28 mouse cellular contexts compared by ENCODE assay signal in the genomic region with DNA sequence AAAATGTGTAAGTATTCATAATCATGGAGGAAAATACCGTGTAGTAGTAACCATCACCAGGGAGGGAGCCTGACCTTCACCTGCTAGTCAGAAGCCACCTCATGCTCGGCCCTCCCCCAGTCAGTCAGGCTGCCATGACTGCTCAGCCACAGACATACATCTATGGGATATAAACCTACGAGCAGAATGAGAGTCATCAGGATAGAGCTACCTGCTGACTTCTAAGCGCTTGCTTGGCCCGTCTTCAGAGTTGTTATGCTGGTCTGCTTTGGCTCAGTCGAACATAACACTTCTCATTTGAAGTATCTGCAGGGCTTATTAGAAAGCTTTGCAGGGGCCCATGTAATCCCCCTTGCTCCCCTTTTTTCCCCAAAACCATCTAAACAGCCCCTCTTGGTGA.
"Had no signal": no experiment of that assay in that cellular context is flagged by ENCODE, and none has a peak within 500 bp of the region (broad histone marks: within the 10 kb centered on the region; RNA-seq: fewer than 3 reads in every experiment).

No protein-coding gene starts in this region.

- H3K4me3 ChIP-seq: embryonic facial prominence, embryonic 10.5 days; embryonic facial prominence, embryonic 12.5 days; embryonic facial prominence, embryonic 13.5 days; embryonic facial prominence, embryonic 15.5 days; erythroblast, embryonic 14.5 days; forebrain, embryonic 10.5 days; forebrain, embryonic 12.5 days; forebrain, embryonic 13.5 days; forebrain, embryonic 15.5 days; gastrocnemius, adult 2 months; heart, adult 2 months had no signal

- H3K36me3 ChIP-seq: forebrain, embryonic 15.5 days had no signal

- ATAC-seq: forebrain, embryonic 13.5 days; forebrain, embryonic 14.5 days; forebrain, embryonic 15.5 days; forebrain, embryonic 16.5 days; forebrain, postnatal 0 days had no signal

- H3K27me3 ChIP-seq: embryonic facial prominence, embryonic 12.5 days; embryonic facial prominence, embryonic 13.5 days; embryonic facial prominence, embryonic 15.5 days; forebrain, embryonic 12.5 days; forebrain, embryonic 13.5 days; forebrain, embryonic 15.5 days had no signal

- H3K4me1 ChIP-seq: embryonic facial prominence, embryonic 10.5 days; embryonic facial prominence, embryonic 12.5 days; embryonic facial prominence, embryonic 13.5 days; embryonic facial prominence, embryonic 15.5 days; forebrain, embryonic 10.5 days; forebrain, embryonic 12.5 days; forebrain, embryonic 13.5 days; forebrain, embryonic 15.5 days had no signal

- H3K9ac ChIP-seq: embryonic facial prominence, embryonic 12.5 days; embryonic facial prominence, embryonic 13.5 days; embryonic facial prominence, embryonic 15.5 days; forebrain, embryonic 12.5 days; forebrain, embryonic 13.5 days; forebrain, embryonic 15.5 days; forebrain, postnatal 0 days had no signal

- H3K27ac ChIP-seq: embryonic facial prominence, embryonic 10.5 days; embryonic facial prominence, embryonic 12.5 days; embryonic facial prominence, embryonic 13.5 days; embryonic facial prominence, embryonic 15.5 days; forebrain, embryonic 10.5 days; forebrain, embryonic 12.5 days; forebrain, embryonic 13.5 days; forebrain, embryonic 15.5 days; gastrocnemius, adult 2 months; heart, adult 2 months had no signal

- H3K9me3 ChIP-seq: embryonic facial prominence, embryonic 10.5 days; embryonic facial prominence, embryonic 12.5 days; embryonic facial prominence, embryonic 13.5 days; embryonic facial prominence, embryonic 15.5 days; forebrain, embryonic 10.5 days; forebrain, embryonic 12.5 days; forebrain, embryonic 13.5 days; forebrain, embryonic 15.5 days had no signal

- H3K4me2 ChIP-seq: embryonic facial prominence, embryonic 12.5 days; embryonic facial prominence, embryonic 13.5 days; embryonic facial prominence, embryonic 15.5 days; forebrain, embryonic 12.5 days; forebrain, embryonic 13.5 days; forebrain, embryonic 15.5 days had no signal

- DNase-seq: cerebellum, adult 18-20 months; cerebellum, adult 2 months; cerebellum, adult 8-10 months; cerebellum, adult 9-10 months; cerebellum, adult 9-11 months; cerebellum, postnatal 10 days; cerebellum, postnatal 14 days; cerebellum, postnatal 25 days; cerebellum, postnatal 36 days; embryo, embryonic 11 days; forebrain, postnatal 0 days; gastrocnemius, adult 2 months; gastrocnemius, postnatal 10 days; gastrocnemius, postnatal 14 days; gastrocnemius, postnatal 25 days; gastrocnemius, postnatal 36 days; heart, adult 2 months had no signal
